Mouse (Mus musculus): ENCODE results near the gene Zfp1. TPM values are rescaled to one million over a fixed set of nuclear protein-coding genes. Genes with fewer than 3 reads are reported as not detected.

Zfp1 gene
- polyA plus RNA-seq (2015; fragmentation: Nextera tagmentation; extraction: Ambion mirVana) = 19.8 and 19.9 TPM in 2 replicates

GRCm38 (mm10) chr8:111643264-111644141 lies at the start of gene Zfp1:
TSS of gene Zfp1 (plus strand) at chr8:111643401.
- WGBS = under 1% methylated on average over 72 of the region's 75 CpGs
- H3K27ac ChIP-seq (ENCODE audit: low read length) = peak within 1 kb of the TSS; percentile 95
- peak within 1 kb of the TSS; percentile 87 for H3K9ac ChIP-seq (ENCODE audit: low read length)
- H3K4me2 ChIP-seq (ENCODE audit: low read depth, low read length) = peak within 1 kb of the TSS; percentile 69
- no peaks in the 10 kb centered on the region for H3K9me3 ChIP-seq (ENCODE audit: control insufficient read depth, low read length)
- H3K4me3 ChIP-seq (ENCODE audit: low read length) = peak within 1 kb of the TSS; percentile 76
- H3K36me3 ChIP-seq (ENCODE audit: control insufficient read depth, insufficient read depth, low read length) = no peaks in the 10 kb centered on the region; the same call in 1 of the 2 replicates
- peak; percentile 98 for ATAC-seq (ENCODE audit: low read depth)
- no peaks in the 10 kb centered on the region for H3K27me3 ChIP-seq (ENCODE audit: control insufficient read depth, insufficient read depth, low read depth, low read length)
- peaks cover 6% of the 10 kb centered on the region for H3K4me1 ChIP-seq (replicated peaks; ENCODE audit: control insufficient read depth, insufficient read depth, low read length)

DNA sequence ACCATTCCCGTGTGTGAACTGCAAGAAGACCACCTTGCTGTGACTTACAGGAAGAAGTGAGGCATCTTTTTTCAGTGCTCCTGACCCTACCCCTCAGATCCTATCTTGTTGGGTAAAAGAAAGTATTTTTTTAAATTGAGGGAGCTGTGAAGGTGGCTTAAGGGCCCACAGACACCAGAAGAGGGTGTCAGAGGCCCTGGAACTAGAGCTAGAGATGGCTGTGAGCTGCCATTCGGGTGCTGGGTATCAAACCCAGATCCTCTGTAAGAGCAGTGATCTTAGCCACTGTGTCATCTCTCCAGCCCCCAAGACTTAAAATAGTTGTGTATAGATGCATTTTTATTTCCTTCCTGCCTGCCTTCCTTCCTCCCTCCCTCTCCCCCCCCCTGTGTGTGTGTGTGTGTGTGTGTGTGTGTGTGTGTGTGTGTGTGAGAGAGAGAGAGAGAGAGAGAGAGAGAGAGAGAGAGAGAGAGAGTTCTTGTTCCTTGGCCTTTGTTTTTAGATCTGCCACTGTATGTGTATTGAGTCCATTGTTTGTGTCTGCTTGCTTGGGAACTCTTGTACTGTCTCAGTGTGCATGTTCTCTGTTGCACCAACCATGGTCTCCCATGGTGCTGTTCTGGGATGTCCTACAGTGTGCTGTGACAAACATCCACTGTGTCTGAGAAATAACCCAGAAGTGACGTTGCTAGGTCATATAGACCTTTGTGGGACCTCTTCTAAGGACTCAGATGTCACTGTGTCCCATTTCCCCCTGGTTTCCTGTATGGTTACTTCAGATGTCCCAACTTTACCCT lies 49.0 kb upstream of the Zfp1 start:
- Histone ChIP-seq H3K36me3 (ENCODE audit: control insufficient read depth, insufficient read depth, low read length) (no peaks in the 10 kb centered on the region), H3K9ac (ENCODE audit: low read length) (no peak overlapping the region), H3K4me3 (ENCODE audit: low read length) (no peak overlapping the region), H3K9me3 (ENCODE audit: control insufficient read depth, low read length) (no peaks in the 10 kb centered on the region), H3K27me3 (ENCODE audit: control insufficient read depth, insufficient read depth, low read depth, low read length) (no peaks in the 10 kb centered on the region), H3K4me1 (replicated peaks; ENCODE audit: control insufficient read depth, insufficient read depth, low read length) (peaks cover 46% of the 10 kb centered on the region), H3K4me2 (ENCODE audit: low read depth, low read length) (no peak overlapping the region), H3K27ac (ENCODE audit: low read length) (peak overlapping the region; percentile 73; the same call in 1 of the 2 replicates)
- ATAC-seq (ENCODE audit: low read depth) = no peak
- 63% methylated on average over 3 of the region's 3 CpGs for WGBS

GRCm38 (mm10) chr8:111594951-111595350 lies 48.2 kb upstream of the Zfp1 start:
- Histone ChIP-seq H3K9ac (ENCODE audit: low read length) (no peak overlapping the region), H3K4me3 (ENCODE audit: low read length) (no peak overlapping the region), H3K4me1 (replicated peaks; ENCODE audit: control insufficient read depth, insufficient read depth, low read length) (peaks cover 46% of the 10 kb centered on the region), H3K4me2 (ENCODE audit: low read depth, low read length) (no peak overlapping the region), H3K27me3 (ENCODE audit: control insufficient read depth, insufficient read depth, low read depth, low read length) (no peaks in the 10 kb centered on the region), H3K36me3 (ENCODE audit: control insufficient read depth, insufficient read depth, low read length) (no peaks in the 10 kb centered on the region), H3K9me3 (ENCODE audit: control insufficient read depth, low read length) (no peaks in the 10 kb centered on the region), H3K27ac (ENCODE audit: low read length) (peak overlapping the region; percentile 73)
- no peak for ATAC-seq (ENCODE audit: low read depth)
- 83% methylated on average over 2 of the region's 2 CpGs for WGBS

- Histone ChIP-seq H3K4me2 (ENCODE audit: low read depth, low read length) (peak overlapping the region; percentile 48), H3K9ac (ENCODE audit: low read length) (no peak overlapping the region; the same call in 1 of the 2 replicates), H3K4me3 (ENCODE audit: low read length) (peak overlapping the region; percentile 11), H3K27me3 (ENCODE audit: control insufficient read depth, insufficient read depth, low read depth, low read length) (no peaks in the 10 kb centered on the region), H3K36me3 (ENCODE audit: control insufficient read depth, insufficient read depth, low read length) (no peaks in the 10 kb centered on the region), H3K27ac (ENCODE audit: low read length) (peak overlapping the region; percentile 73), H3K4me1 (replicated peaks; ENCODE audit: control insufficient read depth, insufficient read depth, low read length) (peaks cover 46% of the 10 kb centered on the region), H3K9me3 (ENCODE audit: control insufficient read depth, low read length) (no peaks in the 10 kb centered on the region)
- peak; percentile 64 for ATAC-seq (ENCODE audit: low read depth)
- 44% methylated on average over 15 of the region's 15 CpGs for WGBS
Observed at GRCm38 (mm10) chr8:111595712-111596484, 47.3 kb upstream of the Zfp1 start.

GRCm38 (mm10) chr8:111596485-111596821 lies 46.7 kb upstream of the Zfp1 start:
- 10% methylated on average over 3 of the region's 3 CpGs for WGBS
- peak overlapping the region; percentile 73 for H3K27ac ChIP-seq (ENCODE audit: low read length)
- no peak overlapping the region for H3K4me3 ChIP-seq (ENCODE audit: low read length)
- peak overlapping the region; percentile 31 for H3K4me2 ChIP-seq (ENCODE audit: low read depth, low read length)
- H3K27me3 ChIP-seq (ENCODE audit: control insufficient read depth, insufficient read depth, low read depth, low read length) = no peaks in the 10 kb centered on the region
- no peaks in the 10 kb centered on the region for H3K9me3 ChIP-seq (ENCODE audit: control insufficient read depth, low read length)
- H3K36me3 ChIP-seq (ENCODE audit: control insufficient read depth, insufficient read depth, low read length) = no peaks in the 10 kb centered on the region
- no peak overlapping the region for H3K9ac ChIP-seq (ENCODE audit: low read length)
- peaks cover 46% of the 10 kb centered on the region for H3K4me1 ChIP-seq (replicated peaks; ENCODE audit: control insufficient read depth, insufficient read depth, low read length)
- no peak for ATAC-seq (ENCODE audit: low read depth)

DNA sequence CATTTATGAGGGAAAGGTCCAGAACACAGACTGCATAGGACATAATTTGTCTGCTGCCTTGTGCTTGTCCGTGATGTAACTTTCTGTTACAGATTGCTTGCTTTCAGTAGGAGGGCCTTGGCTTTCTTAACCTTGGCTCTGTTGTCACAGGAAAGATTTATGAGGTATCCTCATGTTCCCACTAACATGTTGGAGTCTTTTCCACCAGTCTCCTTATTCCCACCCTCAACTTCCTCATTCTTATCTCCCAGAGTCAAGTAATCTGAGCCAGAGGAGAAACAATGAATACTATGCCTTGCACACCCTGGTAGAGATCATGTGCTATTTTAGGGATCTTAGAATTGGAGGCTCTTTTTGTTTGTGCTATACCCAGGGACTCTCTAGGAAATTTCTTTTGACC lies 45.9 kb upstream of the Zfp1 start:
- peak; percentile 84 for ATAC-seq (ENCODE audit: low read depth)
- Histone ChIP-seq H3K9me3 (ENCODE audit: control insufficient read depth, low read length) (no peaks in the 10 kb centered on the region), H3K27ac (ENCODE audit: low read length) (peak overlapping the region; percentile 73), H3K27me3 (ENCODE audit: control insufficient read depth, insufficient read depth, low read depth, low read length) (no peaks in the 10 kb centered on the region), H3K4me1 (replicated peaks; ENCODE audit: control insufficient read depth, insufficient read depth, low read length) (peaks cover 46% of the 10 kb centered on the region), H3K4me2 (ENCODE audit: low read depth, low read length) (peak overlapping the region; percentile 31), H3K9ac (ENCODE audit: low read length) (no peak overlapping the region), H3K36me3 (ENCODE audit: control insufficient read depth, insufficient read depth, low read length) (no peaks in the 10 kb centered on the region), H3K4me3 (ENCODE audit: low read length) (no peak overlapping the region)
- WGBS = 13% methylated on average over 1 of the region's 1 CpGs

GRCm38 (mm10) chr8:111599707-111600444 lies 43.3 kb upstream of the Zfp1 start:
- Histone ChIP-seq H3K4me1 (replicated peaks; ENCODE audit: control insufficient read depth, insufficient read depth, low read length) (peaks cover 30% of the 10 kb centered on the region), H3K9me3 (ENCODE audit: control insufficient read depth, low read length) (no peaks in the 10 kb centered on the region), H3K27ac (ENCODE audit: low read length) (no peak overlapping the region), H3K9ac (ENCODE audit: low read length) (no peak overlapping the region), H3K27me3 (ENCODE audit: control insufficient read depth, insufficient read depth, low read depth, low read length) (no peaks in the 10 kb centered on the region), H3K4me3 (ENCODE audit: low read length) (no peak overlapping the region), H3K4me2 (ENCODE audit: low read depth, low read length) (no peak overlapping the region), H3K36me3 (ENCODE audit: control insufficient read depth, insufficient read depth, low read length) (no peaks in the 10 kb centered on the region)
- 71% methylated on average over 9 of the region's 9 CpGs for WGBS
- no peak for ATAC-seq (ENCODE audit: low read depth)

GRCm38 (mm10) chr8:111602050-111602449 lies 41.2 kb upstream of the Zfp1 start:
- H3K9me3 ChIP-seq (ENCODE audit: control insufficient read depth, low read length) = no peaks in the 10 kb centered on the region
- WGBS = 94% methylated on average over 4 of the region's 4 CpGs
- ATAC-seq (ENCODE audit: low read depth) = no peak
- peaks cover 8% of the 10 kb centered on the region for H3K4me1 ChIP-seq (replicated peaks; ENCODE audit: control insufficient read depth, insufficient read depth, low read length)
- H3K4me3 ChIP-seq (ENCODE audit: low read length) = no peak overlapping the region
- no peaks in the 10 kb centered on the region for H3K27me3 ChIP-seq (ENCODE audit: control insufficient read depth, insufficient read depth, low read depth, low read length)
- H3K9ac ChIP-seq (ENCODE audit: low read length) = no peak overlapping the region
- no peaks in the 10 kb centered on the region for H3K36me3 ChIP-seq (ENCODE audit: control insufficient read depth, insufficient read depth, low read length)
- H3K27ac ChIP-seq (ENCODE audit: low read length) = no peak overlapping the region
- H3K4me2 ChIP-seq (ENCODE audit: low read depth, low read length) = no peak overlapping the region
